Mouse (Mus musculus) embryo, embryonic 11.5 days (tissue): ENCODE results near the gene Actr2.

ENCODE experiments used
- DNase-seq: peaks from one replicate; pipeline ENCODE4 v3.0.0-alpha.2; 2012; ENCODE audit warnings: low read depth, low spot score

Actr2 gene

GRCm38 (mm10) chr11:20013366-20013765 lies 99.3 kb downstream of the Actr2 start:
- DNase-seq: no peak
